Mouse (Mus musculus): ENCODE results near the gene Ipo4. TPM values are rescaled to one million over a fixed set of nuclear protein-coding genes. Genes with fewer than 3 reads are reported as not detected.
A peak's percentile ranks its signal among the peaks of the same experiment; 100 is the strongest.

Ipo4 gene
- total and polyA plus RNA-seq, 2 experiments, result 16.8 to 53.0 TPM

DNA sequence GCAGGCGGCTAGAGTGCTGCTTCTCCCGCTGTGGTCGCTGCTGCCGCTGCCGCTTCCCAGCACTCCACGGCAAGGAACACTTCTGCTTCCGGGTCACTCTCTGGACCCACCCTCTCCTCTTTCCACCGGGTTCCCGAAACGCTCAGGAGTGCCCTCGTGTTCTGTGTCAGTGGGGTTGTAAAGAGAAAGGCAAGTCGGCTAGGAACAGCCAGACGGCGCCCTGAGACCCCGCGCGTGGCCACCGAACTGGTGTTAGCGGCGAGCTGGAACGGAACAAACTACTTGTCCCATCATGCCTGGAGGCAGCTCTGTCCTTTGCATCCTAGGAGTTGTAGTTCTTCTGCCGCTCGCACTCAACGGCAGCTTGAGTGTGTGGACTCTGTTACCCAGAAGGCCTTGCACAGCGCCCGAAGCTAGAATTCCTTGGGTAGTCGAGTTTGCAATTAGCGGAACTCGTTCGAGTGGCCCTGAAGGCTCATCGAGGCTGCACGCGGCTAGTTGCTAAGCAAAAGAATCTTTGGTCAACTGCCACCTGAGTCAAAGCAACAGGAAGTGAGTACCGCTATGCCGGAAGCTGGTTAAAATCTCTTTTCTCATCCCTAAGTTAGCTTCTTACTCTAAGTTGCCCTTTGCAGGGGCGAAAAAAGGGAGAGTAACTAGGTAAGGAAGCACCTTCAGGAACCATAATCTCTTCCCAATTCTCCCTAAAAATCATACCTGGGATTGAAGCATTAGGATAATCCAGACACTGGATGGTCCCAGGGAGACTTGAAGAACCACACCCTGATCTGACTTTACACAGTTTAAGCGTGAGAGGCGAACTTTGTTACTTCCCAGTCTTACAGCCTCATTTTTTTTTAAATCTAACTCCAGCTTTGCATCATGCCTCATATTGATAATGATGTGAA lies 36.3 kb upstream of the Ipo4 start, which contains the start of the genes Gmpr2 and Nedd8:
Gene Gmpr2 (plus strand): TSS at position 109 of the 908 bp plus-strand sequence.
Gene Nedd8 (minus strand): TSS at position 292 of the 908 bp plus-strand sequence.
- peaks cover 15% of the 10 kb centered on the region; the same call in 1 of the 2 replicates for H3K36me3 ChIP-seq (ENCODE audit: control insufficient read depth, insufficient read depth, low read length)
- no peaks in the 10 kb centered on the region for H3K27me3 ChIP-seq (ENCODE audit: control insufficient read depth, insufficient read depth, low read length)
- peaks cover 5% of the 10 kb centered on the region for H3K4me1 ChIP-seq (ENCODE audit: control insufficient read depth, insufficient read depth, low read length)
- peak; percentile 51; the same call in 1 of the 2 replicates for TF ChIP-seq POLR2A (IDR thresholded peaks at IDR 0.05; ENCODE audit: extremely low read depth, insufficient read depth, low read length)
- no peak for TF ChIP-seq CTCF (IDR thresholded peaks at IDR 0.05; ENCODE audit: low read depth, low read length)
- DNase-seq (ENCODE audit: extremely low read depth, low read depth, low spot score), result peak; percentile 99
- peaks cover 14% of the 10 kb centered on the region; the same call in 1 of the 2 replicates for H3K79me2 ChIP-seq (ENCODE audit: control insufficient read depth, insufficient read depth, low read length)
- peak within 1 kb of the TSS; percentile 78 for H3K4me3 ChIP-seq (ENCODE audit: insufficient read depth, low read depth, low read length)
- H3K9ac ChIP-seq (ENCODE audit: low read depth, low read length), result peak within 1 kb of the TSS; percentile 89
- under 1% methylated on average over 38 of the region's 38 CpGs for WGBS
- peak within 1 kb of the TSS; percentile 94 for H3K27ac ChIP-seq (replicated peaks; ENCODE audit: insufficient read depth, low read depth, low read length)

DNA sequence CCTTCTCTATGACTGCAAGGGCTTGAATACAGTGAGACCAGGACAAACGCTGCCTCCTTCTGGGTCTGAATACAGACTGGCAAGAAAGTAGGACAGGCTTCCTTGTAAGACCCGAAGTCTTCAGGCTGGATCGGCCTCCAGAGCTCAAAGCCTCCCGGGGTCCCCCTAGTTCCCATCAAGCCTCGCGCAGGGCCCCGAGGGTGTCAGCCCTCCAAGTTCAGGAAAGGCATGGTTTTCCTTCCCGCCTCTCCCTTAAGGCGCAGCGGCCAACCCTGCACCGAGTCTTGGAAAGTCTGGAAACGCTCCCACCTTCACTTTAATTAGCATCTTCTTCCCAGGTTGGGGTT lies 35.7 kb upstream of the Ipo4 start:
- peaks cover 14% of the 10 kb centered on the region; the same call in 1 of the 2 replicates for H3K36me3 ChIP-seq (ENCODE audit: control insufficient read depth, insufficient read depth, low read length)
- H3K27ac ChIP-seq (replicated peaks; ENCODE audit: insufficient read depth, low read depth, low read length), result peak overlapping the region; percentile 94
- TF ChIP-seq POLR2A (IDR thresholded peaks at IDR 0.05; ENCODE audit: extremely low read depth, insufficient read depth, low read length) (no peak), CTCF (IDR thresholded peaks at IDR 0.05; ENCODE audit: low read depth, low read length) (no peak)
- H3K4me1 ChIP-seq (ENCODE audit: control insufficient read depth, insufficient read depth, low read length), result peaks cover 5% of the 10 kb centered on the region
- no peak for DNase-seq (ENCODE audit: extremely low read depth, low read depth, low spot score)
- H3K27me3 ChIP-seq (ENCODE audit: control insufficient read depth, insufficient read depth, low read length), result no peaks in the 10 kb centered on the region
- 0% methylated on average over 12 of the region's 12 CpGs for WGBS
- H3K79me2 ChIP-seq (ENCODE audit: control insufficient read depth, insufficient read depth, low read length), result peaks cover 14% of the 10 kb centered on the region; the same call in 1 of the 2 replicates
- H3K4me3 ChIP-seq (ENCODE audit: insufficient read depth, low read depth, low read length), result peak overlapping the region; percentile 78
- H3K9ac ChIP-seq (ENCODE audit: low read depth, low read length), result peak overlapping the region; percentile 89

DNA sequence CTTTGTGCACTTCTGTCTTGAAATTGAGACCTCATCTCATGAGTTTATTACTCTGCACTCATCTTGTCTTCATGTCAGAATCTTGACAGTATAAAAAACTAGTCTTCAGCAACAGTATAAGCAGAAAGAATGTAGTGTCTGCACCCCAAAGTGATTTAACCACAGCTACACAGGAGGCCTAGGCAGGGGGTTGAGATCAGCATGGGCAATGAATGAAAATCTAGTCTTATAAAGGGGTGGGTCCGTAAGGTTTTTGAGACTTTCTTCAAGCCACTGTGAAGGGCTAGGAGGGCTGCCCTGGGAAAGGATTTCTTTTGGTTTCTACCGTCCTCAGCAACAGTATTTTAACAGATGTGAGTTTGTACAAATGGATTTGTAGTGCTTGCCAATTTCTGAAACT lies 24.9 kb upstream of the Ipo4 start:
- TF ChIP-seq POLR2A (IDR thresholded peaks at IDR 0.05; ENCODE audit: extremely low read depth, insufficient read depth, low read length) (no peak), CTCF (IDR thresholded peaks at IDR 0.05; ENCODE audit: low read depth, low read length) (no peak)
- WGBS, result 75% methylated on average over 2 of the region's 2 CpGs
- Histone ChIP-seq H3K27me3 (ENCODE audit: control insufficient read depth, insufficient read depth, low read length) (no peaks in the 10 kb centered on the region), H3K27ac (replicated peaks; ENCODE audit: insufficient read depth, low read depth, low read length) (no peak overlapping the region), H3K36me3 (ENCODE audit: control insufficient read depth, insufficient read depth, low read length) (peaks cover 10% of the 10 kb centered on the region; the same call in 1 of the 2 replicates), H3K4me3 (ENCODE audit: insufficient read depth, low read depth, low read length) (peak overlapping the region; percentile 74; the same call in 1 of the 2 replicates), H3K79me2 (ENCODE audit: control insufficient read depth, insufficient read depth, low read length) (peaks cover 2% of the 10 kb centered on the region; the same call in 1 of the 2 replicates), H3K9ac (ENCODE audit: low read depth, low read length) (no peak overlapping the region), H3K4me1 (ENCODE audit: control insufficient read depth, insufficient read depth, low read length) (no peaks in the 10 kb centered on the region; the same call in 1 of the 2 replicates)
- DNase-seq (ENCODE audit: extremely low read depth, low read depth, low spot score), result no peak

GRCm38 (mm10) chr14:55659960-55660573 lies 24.3 kb upstream of the Ipo4 start, which contains the start of gene Mdp1:
Gene Mdp1, minus strand, starts transcription at chr14:55660508.
- Histone ChIP-seq H3K27ac (replicated peaks; ENCODE audit: insufficient read depth, low read depth, low read length) (peak within 1 kb of the TSS; percentile 37; the same call in 1 of the 2 replicates), H3K36me3 (ENCODE audit: control insufficient read depth, insufficient read depth, low read length) (peaks cover 10% of the 10 kb centered on the region; the same call in 1 of the 2 replicates), H3K9ac (ENCODE audit: low read depth, low read length) (peak within 1 kb of the TSS; percentile 75), H3K4me1 (ENCODE audit: control insufficient read depth, insufficient read depth, low read length) (no peaks in the 10 kb centered on the region; the same call in 1 of the 2 replicates), H3K27me3 (ENCODE audit: control insufficient read depth, insufficient read depth, low read length) (no peaks in the 10 kb centered on the region), H3K79me2 (ENCODE audit: control insufficient read depth, insufficient read depth, low read length) (no peaks in the 10 kb centered on the region), H3K4me3 (ENCODE audit: insufficient read depth, low read depth, low read length) (peak within 1 kb of the TSS; percentile 74)
- whole genome bisulfite sequencing, result under 1% methylated on average over 39 of the region's 39 CpGs
- TF ChIP-seq POLR2A (IDR thresholded peaks at IDR 0.05; ENCODE audit: extremely low read depth, insufficient read depth, low read length) (no peak), CTCF (IDR thresholded peaks at IDR 0.05; ENCODE audit: low read depth, low read length) (peak; percentile 74)
- DNase-seq (ENCODE audit: extremely low read depth, low read depth, low spot score), result peak; percentile 76

- DNase-seq (ENCODE audit: extremely low read depth, low read depth, low spot score), result no peak
- TF ChIP-seq CTCF (IDR thresholded peaks at IDR 0.05; ENCODE audit: low read depth, low read length) (no peak), POLR2A (IDR thresholded peaks at IDR 0.05; ENCODE audit: extremely low read depth, insufficient read depth, low read length) (no peak)
- H3K4me3 ChIP-seq (ENCODE audit: insufficient read depth, low read depth, low read length), result no peak overlapping the region
- H3K4me1 ChIP-seq (ENCODE audit: control insufficient read depth, insufficient read depth, low read length), result no peaks in the 10 kb centered on the region; the same call in 1 of the 2 replicates
- no peak overlapping the region for H3K27ac ChIP-seq (replicated peaks; ENCODE audit: insufficient read depth, low read depth, low read length)
- no peak overlapping the region for H3K9ac ChIP-seq (ENCODE audit: low read depth, low read length)
- no peaks in the 10 kb centered on the region for H3K27me3 ChIP-seq (ENCODE audit: control insufficient read depth, insufficient read depth, low read length)
- peaks cover 7% of the 10 kb centered on the region; the same call in 1 of the 2 replicates for H3K36me3 ChIP-seq (ENCODE audit: control insufficient read depth, insufficient read depth, low read length)
- no peaks in the 10 kb centered on the region for H3K79me2 ChIP-seq (ENCODE audit: control insufficient read depth, insufficient read depth, low read length)
- 85% methylated on average over 5 of the region's 5 CpGs for WGBS
These were observed 22.3 kb upstream of the Ipo4 start for GRCm38 (mm10) chr14:55658011-55658410.

All from liver, adult 2 months (tissue).